Mouse (Mus musculus) activated CD4-positive, CD25-positive, alpha-beta regulatory T cell, adult 4 months (primary cell): ENCODE results near the gene Ppard. TPM values are rescaled to one million over a fixed set of nuclear protein-coding genes. Genes with fewer than 3 reads are reported as not detected.
"Not testable (repeated sequence)": the region's sequence is repeated elsewhere in the genome, so short reads cannot be mapped to it uniquely, and the experiment has no call there.

Experiments
- ATAC-seq: one replicate; pipeline ENCODE4 v1.8.0; 2017
- polyA plus RNA-seq, 2 experiments: library from polyadenylated mRNA; unstranded; fragments of 100-300 nt; shearing (Covaris generic); gene quantifications; one replicate each; pipeline ENCODE4 v1.2.1; 2017

The Ppard gene
- polyA plus RNA-seq, result 1 to 10 TPM; 1.7 to 1.9 TPM

GRCm38 (mm10) chr17:28232475-28233060 is at the start of gene Ppard:
Gene Ppard (plus strand): TSS chr17:28232700.
- ATAC-seq, result peak; percentile 93

- ATAC-seq, result no peak
These were observed 47.4 kb upstream of the Ppard start for GRCm38 (mm10) chr17:28184971-28185638.

- no peak for ATAC-seq
These were observed 44.2 kb upstream of the Ppard start for GRCm38 (mm10) chr17:28188313-28188712.

GRCm38 (mm10) chr17:28192754-28193153 is 39.7 kb upstream of the Ppard start:
- ATAC-seq, result no peak

- no peak for ATAC-seq
These were observed 38.9 kb upstream of the Ppard start for GRCm38 (mm10) chr17:28193559-28193958.

- no peak for ATAC-seq
These were observed 37.5 kb upstream of the Ppard start for GRCm38 (mm10) chr17:28195033-28195432.

GRCm38 (mm10) chr17:28197646-28198045 is 34.9 kb upstream of the Ppard start:
- ATAC-seq, result no peak

- no peak for ATAC-seq
These were observed 30.5 kb upstream of the Ppard start for GRCm38 (mm10) chr17:28201982-28202381.

GRCm38 (mm10) chr17:28204052-28204720 is 28.3 kb upstream of the Ppard start:
- no peak for ATAC-seq

GRCm38 (mm10) chr17:28205443-28205842 is 27.1 kb upstream of the Ppard start:
- ATAC-seq, result no peak

GRCm38 (mm10) chr17:28207092-28207491 is 25.4 kb upstream of the Ppard start:
- no peak for ATAC-seq

- peak; percentile 62 for ATAC-seq
These were observed 24.7 kb upstream of the Ppard start, which contains the start of gene Def6 for GRCm38 (mm10) chr17:28207591-28208313. Gene Def6 (plus strand): TSS chr17:28207778.

GRCm38 (mm10) chr17:28208314-28208612 is 24.2 kb upstream of the Ppard start:
- ATAC-seq, result no peak

- ATAC-seq, result no peak
These were observed 22.9 kb upstream of the Ppard start for GRCm38 (mm10) chr17:28209457-28210110.

GRCm38 (mm10) chr17:28211921-28212341 is 20.6 kb upstream of the Ppard start:
- ATAC-seq, result peak; percentile 75

- ATAC-seq, result no peak
These were observed 20.1 kb upstream of the Ppard start for GRCm38 (mm10) chr17:28212391-28212790.

GRCm38 (mm10) chr17:28213236-28213635 is 19.3 kb upstream of the Ppard start:
- no peak for ATAC-seq

- no peak for ATAC-seq
These were observed 15.7 kb upstream of the Ppard start for GRCm38 (mm10) chr17:28216791-28217190.

GRCm38 (mm10) chr17:28217721-28218649 is 14.5 kb upstream of the Ppard start:
- peak; percentile 91 for ATAC-seq

- not testable (repeated sequence) for ATAC-seq
These were observed 10.0 kb upstream of the Ppard start for GRCm38 (mm10) chr17:28222463-28222862.

- ATAC-seq, result peak; percentile 79
These were observed 8.7 kb upstream of the Ppard start for GRCm38 (mm10) chr17:28223561-28224391.
